Mouse (Mus musculus): Measurements from ENCODE around the gene 4833439L19Rik. TPM values are rescaled to one million over a fixed set of nuclear protein-coding genes. Genes with fewer than 3 reads are reported as not detected.

The 4833439L19Rik gene
- polyA plus RNA-seq, 2 experiments, result 22.2 to 36.1 TPM

DNA sequence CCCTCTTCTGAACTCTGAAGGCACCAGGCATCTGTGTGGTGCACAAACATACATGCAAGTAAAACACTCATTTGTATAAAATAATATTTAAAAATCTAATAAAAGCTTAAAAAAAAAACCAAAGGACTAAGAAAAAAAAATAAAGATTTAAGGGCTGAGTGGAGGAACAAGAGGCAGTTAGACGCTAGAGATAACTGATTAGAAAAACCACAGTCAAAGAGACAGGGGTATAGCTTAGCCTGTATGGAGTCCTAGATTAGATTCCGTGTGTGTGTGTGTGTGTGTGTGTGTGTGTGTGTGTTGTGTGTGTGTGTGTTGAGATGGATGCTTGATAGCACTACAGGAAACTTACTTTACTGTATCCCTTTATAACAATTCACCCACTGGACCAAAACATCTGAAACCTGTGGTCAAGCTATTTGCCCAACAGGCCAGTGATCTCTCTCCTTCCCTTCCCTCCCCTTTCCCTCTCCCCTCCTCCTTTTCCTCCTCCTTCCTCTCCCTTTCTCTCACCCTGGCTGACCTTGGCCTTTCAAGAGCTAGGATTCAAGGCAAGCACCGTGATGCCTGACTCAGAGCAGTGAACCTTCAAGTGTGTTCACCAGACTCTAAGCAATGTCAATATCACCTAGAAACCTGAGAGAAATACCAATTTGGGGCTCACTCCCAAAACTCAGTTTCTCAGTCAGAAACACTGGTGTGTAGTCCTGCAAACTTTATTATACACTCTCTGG lies 63.1 kb downstream of the 4833439L19Rik start:
- H3K4me3 ChIP-seq (ENCODE audit: insufficient read depth in 1 of 2, low read depth in 2 of 2, low read length in 2 of 2), result no peak overlapping the region
- no peaks in the 10 kb centered on the region for H3K36me3 ChIP-seq (replicated peaks; ENCODE audit: control insufficient read depth, insufficient read depth, low read depth)
- H3K27ac ChIP-seq, result no peak overlapping the region
- H3K9ac ChIP-seq (replicated peaks), result no peak overlapping the region
- H3K4me2 ChIP-seq (ENCODE audit: low read depth), result no peak overlapping the region
- H3K9me3 ChIP-seq (ENCODE audit: control insufficient read depth, low read length), result no peaks in the 10 kb centered on the region
- 18% methylated on average over 3 of the region's 3 CpGs for WGBS (ENCODE audit: insufficient replicate concordance)
- H3K4me1 ChIP-seq (replicated peaks; ENCODE audit: control insufficient read depth in 2 of 2, insufficient read depth in 2 of 2, low read length in 1 of 2), result peaks cover 7 to 15% of the 10 kb centered on the region in 2 experiments; a peak in 3 of 4 replicates
- ATAC-seq (ENCODE audit: insufficient read depth) (no peak), DNase-seq (ENCODE audit: low read depth in 3 of 3, low spot score in 3 of 3) (no peak)
- TF ChIP-seq CTCF (IDR thresholded peaks at IDR 0.05; ENCODE audit: low read depth) (no peak), EP300 (IDR thresholded peaks at IDR 0.05; ENCODE audit: low read depth) (no peak)
- H3K27me3 ChIP-seq (ENCODE audit: control insufficient read depth, insufficient read depth, low read length), result no peaks in the 10 kb centered on the region; the same call in none of the 2 replicates

DNA sequence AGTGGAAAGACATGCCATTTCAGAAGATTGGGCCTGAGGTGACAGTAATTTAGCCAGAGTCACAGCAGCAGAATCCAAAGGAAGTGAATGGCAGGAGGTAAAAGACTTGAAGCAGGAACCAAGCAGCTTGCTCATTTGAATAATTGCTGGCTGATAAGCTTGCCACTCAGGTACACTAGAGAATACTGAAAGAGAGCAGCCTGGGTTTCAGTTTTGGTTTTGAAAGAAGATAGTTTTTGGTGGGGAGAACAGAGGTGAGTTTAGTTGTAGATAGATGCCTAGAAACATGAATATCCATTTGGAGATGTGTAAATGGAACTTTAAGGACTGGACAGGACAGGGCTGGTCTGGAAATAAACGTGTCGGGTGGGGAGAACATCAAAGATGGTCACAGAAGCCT lies 63.9 kb downstream of the 4833439L19Rik start:
- ATAC-seq (ENCODE audit: insufficient read depth), result no peak
- no peak for DNase-seq (ENCODE audit: low read depth in 3 of 3, low spot score in 3 of 3)

More for the DNA sequence above, 63.9 kb downstream of the 4833439L19Rik start:
- H3K4me1 ChIP-seq (replicated peaks; ENCODE audit: control insufficient read depth in 2 of 2, insufficient read depth in 2 of 2, low read length in 1 of 2), result peaks cover 7 to 15% of the 10 kb centered on the region in 2 experiments; a peak in 3 of 4 replicates
- H3K27me3 ChIP-seq (ENCODE audit: control insufficient read depth, insufficient read depth, low read length), result no peaks in the 10 kb centered on the region; the same call in none of the 2 replicates
- no peak overlapping the region for H3K27ac ChIP-seq
- H3K4me2 ChIP-seq (ENCODE audit: low read depth), result no peak overlapping the region
- H3K9ac ChIP-seq (replicated peaks), result no peak overlapping the region
- 53% methylated on average over 2 of the region's 2 CpGs for WGBS (ENCODE audit: insufficient replicate concordance)
- H3K9me3 ChIP-seq (ENCODE audit: control insufficient read depth, low read length), result no peaks in the 10 kb centered on the region
- TF ChIP-seq CTCF (IDR thresholded peaks at IDR 0.05; ENCODE audit: low read depth), result no peak
- no peak for TF ChIP-seq EP300 (IDR thresholded peaks at IDR 0.05; ENCODE audit: low read depth)
- no peaks in the 10 kb centered on the region for H3K36me3 ChIP-seq (replicated peaks; ENCODE audit: control insufficient read depth, insufficient read depth, low read depth)
- H3K4me3 ChIP-seq (ENCODE audit: insufficient read depth in 1 of 2, low read depth in 2 of 2, low read length in 2 of 2), result no peak overlapping the region

Small RNAs within 50 kb of the gene (microRNA-seq; reads per million reads assigned to microRNA genes)
- not detected for gene Gm24195

Other genes starting within 250 kb of the 4833439L19Rik start
- gene Cplx2, start 194.1 kb downstream of the 4833439L19Rik start, polyA plus RNA-seq (2012; rRNA removed), result 0.39 and 0.49 TPM in 2 replicates
- gene Cplx2, start 194.1 kb downstream of the 4833439L19Rik start, polyA plus RNA-seq (2014; fragmentation: Nextera tagmentation; extraction: Ambion mirVana), result 0.24 and 0.28 TPM in 2 replicates
- gene Thoc3, start 96.6 kb downstream of the 4833439L19Rik start, polyA plus RNA-seq (2012; rRNA removed), result 15.7 and 21.3 TPM in 2 replicates
- 46.6 and 48.4 TPM in 2 replicates for gene Thoc3, start 96.6 kb downstream of the 4833439L19Rik start, polyA plus RNA-seq (2014; fragmentation: Nextera tagmentation; extraction: Ambion mirVana)
- gene Simc1, start 61.7 kb downstream of the 4833439L19Rik start, polyA plus RNA-seq (2012; rRNA removed), result 2.5 and 2.8 TPM in 2 replicates
- gene Simc1, start 61.7 kb downstream of the 4833439L19Rik start, polyA plus RNA-seq (2014; fragmentation: Nextera tagmentation; extraction: Ambion mirVana), result 1.5 and 2.0 TPM in 2 replicates
- gene Arl10, start 9.6 kb upstream of the 4833439L19Rik start, polyA plus RNA-seq (2012; rRNA removed), result 5.6 and 6.8 TPM in 2 replicates
- gene Arl10, start 9.6 kb upstream of the 4833439L19Rik start, polyA plus RNA-seq (2014; fragmentation: Nextera tagmentation; extraction: Ambion mirVana), result 4.2 and 4.9 TPM in 2 replicates
- 16.6 and 26.3 TPM in 2 replicates for gene Nop16, start 24.7 kb upstream of the 4833439L19Rik start, polyA plus RNA-seq (2012; rRNA removed)
- 20.6 and 25.9 TPM in 2 replicates for gene Nop16, start 24.7 kb upstream of the 4833439L19Rik start, polyA plus RNA-seq (2014; fragmentation: Nextera tagmentation; extraction: Ambion mirVana)
- gene Higd2a, start 24.8 kb upstream of the 4833439L19Rik start, polyA plus RNA-seq (2012; rRNA removed), result 55.7 and 57.7 TPM in 2 replicates
- gene Higd2a, start 24.8 kb upstream of the 4833439L19Rik start, polyA plus RNA-seq (2014; fragmentation: Nextera tagmentation; extraction: Ambion mirVana), result 112 and 113 TPM in 2 replicates
- 11.1 and 15.2 TPM in 2 replicates for gene Cltb, start 45.9 kb upstream of the 4833439L19Rik start, polyA plus RNA-seq (2012; rRNA removed)
- 30.6 and 33.3 TPM in 2 replicates for gene Cltb, start 45.9 kb upstream of the 4833439L19Rik start, polyA plus RNA-seq (2014; fragmentation: Nextera tagmentation; extraction: Ambion mirVana)
- 9.5 and 11.0 TPM in 2 replicates for gene Faf2, start 56.3 kb upstream of the 4833439L19Rik start, polyA plus RNA-seq (2012; rRNA removed)
- 31.2 and 36.9 TPM in 2 replicates for gene Faf2, start 56.3 kb upstream of the 4833439L19Rik start, polyA plus RNA-seq (2014; fragmentation: Nextera tagmentation; extraction: Ambion mirVana)
- gene Rnf44, start 128.5 kb upstream of the 4833439L19Rik start, polyA plus RNA-seq (2012; rRNA removed), result 26.5 and 31.7 TPM in 2 replicates
- 25.3 and 33.1 TPM in 2 replicates for gene Rnf44, start 128.5 kb upstream of the 4833439L19Rik start, polyA plus RNA-seq (2014; fragmentation: Nextera tagmentation; extraction: Ambion mirVana)
- 6.6 and 7.6 TPM in 2 replicates for gene Cdhr2, start 136.0 kb upstream of the 4833439L19Rik start, polyA plus RNA-seq (2012; rRNA removed)
- 8.6 and 8.9 TPM in 2 replicates for gene Cdhr2, start 136.0 kb upstream of the 4833439L19Rik start, polyA plus RNA-seq (2014; fragmentation: Nextera tagmentation; extraction: Ambion mirVana)
- gene Gprin1, start 184.4 kb upstream of the 4833439L19Rik start, polyA plus RNA-seq (2012; rRNA removed), result 0.01 and 0.05 TPM in 2 replicates
- 0.03 TPM in 1 of 2 replicates, not detected in the other for gene Gprin1, start 184.4 kb upstream of the 4833439L19Rik start, polyA plus RNA-seq (2014; fragmentation: Nextera tagmentation; extraction: Ambion mirVana)
- 0.02 and 0.06 TPM in 2 replicates for gene Sncb, start 201.2 kb upstream of the 4833439L19Rik start, polyA plus RNA-seq (2012; rRNA removed)
- gene Sncb, start 201.2 kb upstream of the 4833439L19Rik start, polyA plus RNA-seq (2014; fragmentation: Nextera tagmentation; extraction: Ambion mirVana), result not detected in 2 replicates
- gene Eif4e1b, start 218.6 kb upstream of the 4833439L19Rik start, polyA plus RNA-seq (2012; rRNA removed), result not detected in 2 replicates
- gene Eif4e1b, start 218.6 kb upstream of the 4833439L19Rik start, polyA plus RNA-seq (2014; fragmentation: Nextera tagmentation; extraction: Ambion mirVana), result not detected in 2 replicates
- gene Tspan17, start 223.9 kb upstream of the 4833439L19Rik start, polyA plus RNA-seq (2012; rRNA removed), result 0.28 and 0.47 TPM in 2 replicates
- gene Tspan17, start 223.9 kb upstream of the 4833439L19Rik start, polyA plus RNA-seq (2014; fragmentation: Nextera tagmentation; extraction: Ambion mirVana), result 0.58 and 0.99 TPM in 2 replicates